Mouse (Mus musculus) stomach, postnatal 0 days (tissue): ENCODE measurements around the gene Atp8b4.

ENCODE experiments used
- CTCF ChIP-seq: IDR thresholded peaks from 2 replicates; pipeline ENCODE4 v1.5.1; 2016; ENCODE audit warnings: antibody characterized with exemption, low read depth, mild to moderate bottlenecking, moderate library complexity
- EP300 ChIP-seq: optimal IDR thresholded peaks from 2 replicates; pipeline ENCODE3; 2016; ENCODE audit warnings: antibody characterized with exemption

DNA sequence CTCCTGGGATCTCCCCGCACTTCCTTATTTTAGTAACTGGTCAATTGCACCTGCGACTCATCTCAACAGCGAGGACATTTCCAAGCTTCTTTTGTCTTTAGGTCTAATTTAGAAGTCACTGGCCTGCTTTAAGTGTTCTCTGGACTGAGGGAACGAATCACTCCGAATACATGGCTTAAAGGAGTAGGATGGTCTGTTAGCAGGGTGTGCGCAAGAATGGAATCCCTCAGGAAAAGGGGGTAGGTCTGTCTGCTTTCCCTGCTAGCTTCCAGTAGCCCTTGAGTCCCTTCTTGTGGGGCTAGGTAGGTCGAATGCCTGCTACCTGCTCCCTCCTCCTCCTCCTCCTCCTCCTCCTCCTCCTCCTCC, 49.6 kb downstream of the Atp8b4 start:
- TF ChIP-seq CTCF (no peak), EP300 (no peak)
